Mouse (Mus musculus) spleen, adult 2 months (tissue): ENCODE measurements around the gene Prmt3.

Experiments used
- CTCF ChIP-seq: fragments of 200-500 bp; IDR thresholded peaks from 2 replicates; pipeline ENCODE4 v1.5.1; 2011; ENCODE audit warnings: mild to moderate bottlenecking, inconsistent platforms; ENCODE audit not compliant: insufficient read depth, insufficient read length, insufficient replicate concordance; ENCODE audit errors: extremely low read depth
- POLR2A ChIP-seq: fragments of 200-500 bp; IDR thresholded peaks from 2 replicates; pipeline ENCODE4 v1.6.1; 2011; ENCODE audit warnings: low read depth, low read length, inconsistent platforms

DNA sequence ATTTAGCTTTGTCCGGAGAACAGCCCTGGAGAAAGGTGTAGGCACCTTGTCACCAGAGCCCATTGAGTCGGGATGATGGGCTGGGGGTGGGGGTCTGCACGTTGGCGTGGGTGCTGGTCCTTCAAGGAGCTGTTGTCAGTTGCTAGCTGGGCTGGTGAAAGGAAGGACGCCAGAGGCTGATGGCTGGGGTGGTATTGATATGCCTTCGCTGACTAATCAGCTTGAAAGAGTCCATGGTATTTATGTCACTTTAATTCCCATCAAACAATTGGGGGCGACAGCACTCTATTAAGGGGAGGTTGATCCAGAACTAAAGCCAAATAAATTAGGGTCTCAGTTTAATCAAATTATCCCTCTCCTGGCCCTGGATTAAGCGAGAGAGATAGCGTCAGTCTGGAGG, 9.6 kb upstream of the Prmt3 start:
- no peak for TF ChIP-seq CTCF
- no peak for TF ChIP-seq POLR2A
